Mouse (Mus musculus) layer of hippocampus, adult 2 months (tissue): ENCODE measurements around the gene Cryl1. TPM values are rescaled to one million over a fixed set of nuclear protein-coding genes. Genes with fewer than 3 reads are reported as not detected.

ENCODE experiments used
- DNase-seq, 2 experiments: peaks; one replicate each; pipeline ENCODE4 v3.0.0; 2022; ENCODE audit warnings: low spot score in 2 of 2
- H3K27ac ChIP-seq: fragments of 200-600 bp; 2 replicates; pipeline ENCODE4 v1.8.1; 2022
- H3K4me3 ChIP-seq: fragments of 200-600 bp; 2 replicates; pipeline ENCODE4 v1.8.1; 2022; ENCODE audit warnings: mild to moderate bottlenecking
- CTCF ChIP-seq: fragments of 200-600 bp; conservative IDR thresholded peaks from 2 replicates; pipeline ENCODE4 v1.8.1; 2022; ENCODE audit warnings: antibody characterized with exemption, mild to moderate bottlenecking, moderate library complexity
- total RNA-seq, 2 experiments: library from RNA; stranded (reverse); gene quantifications; 2 replicates each; pipeline ENCODE4 v1.2.3; 2021

The Cryl1 gene
- total RNA-seq, 2 experiments from 2014 or later = 18.2 to 21.5 TPM

- Histone ChIP-seq H3K27ac (no peak overlapping the region), H3K4me3 (no peak overlapping the region)
- no peak for DNase-seq
- no peak for TF ChIP-seq CTCF
Observed at GRCm38 (mm10) chr14:57395470-57395869, 2.9 kb downstream of the Cryl1 start.

- DNase-seq = no peak
- no peak overlapping the region for H3K27ac ChIP-seq
- H3K4me3 ChIP-seq = no peak overlapping the region
- no peak for TF ChIP-seq CTCF
Observed at GRCm38 (mm10) chr14:57392278-57392677, 6.1 kb downstream of the Cryl1 start.

- Histone ChIP-seq H3K4me3 (no peak overlapping the region), H3K27ac (no peak overlapping the region)
- TF ChIP-seq CTCF = no peak
- DNase-seq = no peak
Observed at GRCm38 (mm10) chr14:57391621-57392020, 6.7 kb downstream of the Cryl1 start.

- Histone ChIP-seq H3K4me3 (no peak overlapping the region), H3K27ac (no peak overlapping the region)
- no peak for TF ChIP-seq CTCF
- DNase-seq = no peak
Observed at GRCm38 (mm10) chr14:57386758-57387561, 11.4 kb downstream of the Cryl1 start.

- H3K4me3 ChIP-seq = no peak overlapping the region
- no peak overlapping the region for H3K27ac ChIP-seq
- no peak for DNase-seq
- no peak for TF ChIP-seq CTCF
Observed at GRCm38 (mm10) chr14:57385667-57386066, 12.7 kb downstream of the Cryl1 start.

GRCm38 (mm10) chr14:57377531-57377930 is 20.8 kb downstream of the Cryl1 start:
- H3K4me3 ChIP-seq = no peak overlapping the region
- H3K27ac ChIP-seq = no peak overlapping the region
- no peak for TF ChIP-seq CTCF
- no peak for DNase-seq

GRCm38 (mm10) chr14:57376956-57377355 is 21.4 kb downstream of the Cryl1 start:
- Histone ChIP-seq H3K4me3 (no peak overlapping the region), H3K27ac (no peak overlapping the region)
- DNase-seq = no peak
- no peak for TF ChIP-seq CTCF

GRCm38 (mm10) chr14:57376016-57376415 is 22.3 kb downstream of the Cryl1 start:
- DNase-seq = no peak
- TF ChIP-seq CTCF = no peak
- H3K4me3 ChIP-seq = no peak overlapping the region
- no peak overlapping the region for H3K27ac ChIP-seq

GRCm38 (mm10) chr14:57375205-57375604 is 23.1 kb downstream of the Cryl1 start:
- no peak for TF ChIP-seq CTCF
- no peak overlapping the region for H3K4me3 ChIP-seq
- H3K27ac ChIP-seq = no peak overlapping the region
- DNase-seq = no peak

GRCm38 (mm10) chr14:57372348-57373102 is 25.8 kb downstream of the Cryl1 start:
- Histone ChIP-seq H3K4me3 (no peak overlapping the region), H3K27ac (no peak overlapping the region)
- peak; percentile 78 to 87 for DNase-seq
- peak; percentile 89 for TF ChIP-seq CTCF

- no peak for DNase-seq
- no peak for TF ChIP-seq CTCF
- Histone ChIP-seq H3K4me3 (no peak overlapping the region), H3K27ac (no peak overlapping the region)
Observed at GRCm38 (mm10) chr14:57367327-57367726, 31.0 kb downstream of the Cryl1 start.

- H3K27ac ChIP-seq = no peak overlapping the region
- no peak overlapping the region for H3K4me3 ChIP-seq
- TF ChIP-seq CTCF = no peak
- DNase-seq = no peak
Observed at GRCm38 (mm10) chr14:57366724-57367123, 31.6 kb downstream of the Cryl1 start.

- H3K4me3 ChIP-seq = no peak overlapping the region
- no peak for TF ChIP-seq CTCF
- no peak for DNase-seq
- no peak overlapping the region for H3K27ac ChIP-seq
Observed at GRCm38 (mm10) chr14:57365341-57365740, 33.0 kb downstream of the Cryl1 start.

- no peak overlapping the region for H3K27ac ChIP-seq
- no peak for DNase-seq
- H3K4me3 ChIP-seq = no peak overlapping the region
- no peak for TF ChIP-seq CTCF
Observed at GRCm38 (mm10) chr14:57363833-57364232, 34.5 kb downstream of the Cryl1 start.
